Mouse (Mus musculus): ENCODE results near the gene Ptpn1. TPM values are rescaled to one million over a fixed set of nuclear protein-coding genes. Genes with fewer than 3 reads are reported as not detected.

Gene Ptpn1
- polyA plus RNA-seq, 1 experiment from 2014 or later: 45.1 TPM

- Histone ChIP-seq H3K9me3 (replicated peaks) (no peaks in the 10 kb centered on the region), H3K4me2 (no peak overlapping the region), H3K4me3 (no peak overlapping the region), H3K4me1 (replicated peaks) (peaks cover 21% of the 10 kb centered on the region), H3K9ac (no peak overlapping the region), H3K36me3 (no peaks in the 10 kb centered on the region), H3K27me3 (no peaks in the 10 kb centered on the region; the same call in 1 of the 2 replicates), H3K27ac (no peak overlapping the region)
- ATAC-seq (replicated peaks; ENCODE audit: insufficient number of reproducible peaks, insufficient read depth, low FRiP score, low read depth): no peak
- 40% methylated on average over 3 of the region's 3 CpGs for WGBS
Observed at GRCm38 (mm10) chr2:167997562-167997961, 65.7 kb downstream of the Ptpn1 start.

GRCm38 (mm10) chr2:167999145-167999743, 67.4 kb downstream of the Ptpn1 start:
- no peaks in the 10 kb centered on the region for H3K9me3 ChIP-seq (replicated peaks)
- ATAC-seq (replicated peaks; ENCODE audit: insufficient number of reproducible peaks, insufficient read depth, low FRiP score, low read depth): no peak
- no peak overlapping the region for H3K4me2 ChIP-seq
- H3K36me3 ChIP-seq: no peaks in the 10 kb centered on the region
- 65% methylated on average over 3 of the region's 3 CpGs for WGBS
- no peaks in the 10 kb centered on the region; the same call in 1 of the 2 replicates for H3K27me3 ChIP-seq
- H3K27ac ChIP-seq: no peak overlapping the region
- H3K4me1 ChIP-seq (replicated peaks): peaks cover 21% of the 10 kb centered on the region
- H3K4me3 ChIP-seq: no peak overlapping the region
- H3K9ac ChIP-seq: no peak overlapping the region

GRCm38 (mm10) chr2:168002188-168002587, 70.3 kb downstream of the Ptpn1 start:
- Histone ChIP-seq H3K9me3 (replicated peaks) (no peaks in the 10 kb centered on the region), H3K36me3 (no peaks in the 10 kb centered on the region), H3K4me1 (replicated peaks) (peaks cover 19% of the 10 kb centered on the region), H3K27me3 (no peaks in the 10 kb centered on the region), H3K4me2 (no peak overlapping the region), H3K9ac (no peak overlapping the region), H3K27ac (no peak overlapping the region), H3K4me3 (no peak overlapping the region)
- 63% methylated on average over 4 of the region's 4 CpGs for WGBS
- ATAC-seq (replicated peaks; ENCODE audit: insufficient number of reproducible peaks, insufficient read depth, low FRiP score, low read depth): no peak

GRCm38 (mm10) chr2:168002884-168003283, 71.0 kb downstream of the Ptpn1 start:
- WGBS: 57% methylated on average over 2 of the region's 2 CpGs
- no peaks in the 10 kb centered on the region for H3K27me3 ChIP-seq
- no peaks in the 10 kb centered on the region for H3K9me3 ChIP-seq (replicated peaks)
- no peak overlapping the region for H3K4me2 ChIP-seq
- H3K4me1 ChIP-seq (replicated peaks): peaks cover 12% of the 10 kb centered on the region
- no peak overlapping the region for H3K4me3 ChIP-seq
- H3K9ac ChIP-seq: no peak overlapping the region
- no peak overlapping the region for H3K27ac ChIP-seq
- ATAC-seq (replicated peaks; ENCODE audit: insufficient number of reproducible peaks, insufficient read depth, low FRiP score, low read depth): no peak
- H3K36me3 ChIP-seq: no peaks in the 10 kb centered on the region

- Histone ChIP-seq H3K27ac (no peak overlapping the region), H3K27me3 (no peaks in the 10 kb centered on the region), H3K36me3 (no peaks in the 10 kb centered on the region), H3K4me3 (no peak overlapping the region), H3K9ac (no peak overlapping the region), H3K4me2 (no peak overlapping the region), H3K9me3 (replicated peaks) (no peaks in the 10 kb centered on the region), H3K4me1 (replicated peaks) (peaks cover 10% of the 10 kb centered on the region)
- no peak for ATAC-seq (replicated peaks; ENCODE audit: insufficient number of reproducible peaks, insufficient read depth, low FRiP score, low read depth)
- 47% methylated on average over 11 of the region's 12 CpGs for WGBS
Observed at GRCm38 (mm10) chr2:168003431-168003830, 71.6 kb downstream of the Ptpn1 start.

- no peak for ATAC-seq (replicated peaks; ENCODE audit: insufficient number of reproducible peaks, insufficient read depth, low FRiP score, low read depth)
- Histone ChIP-seq H3K9me3 (replicated peaks) (no peaks in the 10 kb centered on the region), H3K27me3 (no peaks in the 10 kb centered on the region), H3K36me3 (no peaks in the 10 kb centered on the region), H3K4me1 (replicated peaks) (peaks cover 10% of the 10 kb centered on the region), H3K27ac (no peak overlapping the region), H3K4me2 (no peak overlapping the region), H3K9ac (no peak overlapping the region), H3K4me3 (no peak overlapping the region)
- 58% methylated on average over 2 of the region's 2 CpGs for WGBS
Observed at GRCm38 (mm10) chr2:168004369-168004768, 72.5 kb downstream of the Ptpn1 start.

GRCm38 (mm10) chr2:168005005-168005404, 73.1 kb downstream of the Ptpn1 start:
- no peak overlapping the region for H3K27ac ChIP-seq
- peaks cover 14% of the 10 kb centered on the region for H3K4me1 ChIP-seq (replicated peaks)
- no peaks in the 10 kb centered on the region for H3K36me3 ChIP-seq
- no peak overlapping the region for H3K4me2 ChIP-seq
- H3K9me3 ChIP-seq (replicated peaks): no peaks in the 10 kb centered on the region
- no peak overlapping the region for H3K9ac ChIP-seq
- ATAC-seq (replicated peaks; ENCODE audit: insufficient number of reproducible peaks, insufficient read depth, low FRiP score, low read depth): no peak
- no peak overlapping the region for H3K4me3 ChIP-seq
- WGBS: 89% methylated on average over 3 of the region's 3 CpGs
- H3K27me3 ChIP-seq: no peaks in the 10 kb centered on the region

- Histone ChIP-seq H3K4me2 (no peak overlapping the region), H3K9me3 (replicated peaks) (no peaks in the 10 kb centered on the region), H3K27ac (no peak overlapping the region), H3K27me3 (no peaks in the 10 kb centered on the region), H3K4me3 (no peak overlapping the region), H3K4me1 (replicated peaks) (peaks cover 20% of the 10 kb centered on the region), H3K36me3 (no peaks in the 10 kb centered on the region), H3K9ac (no peak overlapping the region)
- no peak for ATAC-seq (replicated peaks; ENCODE audit: insufficient number of reproducible peaks, insufficient read depth, low FRiP score, low read depth)
- WGBS: 28% methylated on average over 3 of the region's 3 CpGs
Observed at GRCm38 (mm10) chr2:168005616-168006015, 73.8 kb downstream of the Ptpn1 start.

GRCm38 (mm10) chr2:168006489-168006888, 74.6 kb downstream of the Ptpn1 start:
- no peak overlapping the region for H3K9ac ChIP-seq
- H3K36me3 ChIP-seq: no peaks in the 10 kb centered on the region
- no peak overlapping the region for H3K4me2 ChIP-seq
- H3K27ac ChIP-seq: no peak overlapping the region
- H3K4me3 ChIP-seq: no peak overlapping the region
- no peaks in the 10 kb centered on the region for H3K27me3 ChIP-seq
- ATAC-seq (replicated peaks; ENCODE audit: insufficient number of reproducible peaks, insufficient read depth, low FRiP score, low read depth): no peak
- H3K9me3 ChIP-seq (replicated peaks): no peaks in the 10 kb centered on the region
- peaks cover 26% of the 10 kb centered on the region for H3K4me1 ChIP-seq (replicated peaks)
- 72% methylated on average over 6 of the region's 6 CpGs for WGBS

GRCm38 (mm10) chr2:168008132-168008531, 76.3 kb downstream of the Ptpn1 start:
- WGBS: 73% methylated on average over 3 of the region's 3 CpGs
- Histone ChIP-seq H3K27ac (no peak overlapping the region), H3K4me3 (no peak overlapping the region), H3K4me1 (replicated peaks) (peaks cover 26% of the 10 kb centered on the region), H3K27me3 (no peaks in the 10 kb centered on the region), H3K9ac (no peak overlapping the region), H3K9me3 (replicated peaks) (no peaks in the 10 kb centered on the region), H3K4me2 (no peak overlapping the region), H3K36me3 (no peaks in the 10 kb centered on the region)
- ATAC-seq (replicated peaks; ENCODE audit: insufficient number of reproducible peaks, insufficient read depth, low FRiP score, low read depth): no peak

- Histone ChIP-seq H3K4me2 (no peak within 1 kb of the TSS), H3K4me1 (replicated peaks) (peaks cover 26% of the 10 kb centered on the region), H3K9ac (no peak within 1 kb of the TSS), H3K27ac (no peak within 1 kb of the TSS), H3K4me3 (no peak within 1 kb of the TSS), H3K36me3 (no peaks in the 10 kb centered on the region), H3K9me3 (replicated peaks) (no peaks in the 10 kb centered on the region), H3K27me3 (no peaks in the 10 kb centered on the region)
- ATAC-seq (replicated peaks; ENCODE audit: insufficient number of reproducible peaks, insufficient read depth, low FRiP score, low read depth): peak; percentile 48
- 35% methylated on average over 9 of the region's 9 CpGs for WGBS
Observed at GRCm38 (mm10) chr2:168009936-168010668, 78.2 kb downstream of the Ptpn1 start, which contains the start of gene Ripor3. Gene Ripor3 (minus strand): TSS chr2:168010618.

- H3K9ac ChIP-seq: no peak overlapping the region
- no peak overlapping the region for H3K27ac ChIP-seq
- no peaks in the 10 kb centered on the region for H3K9me3 ChIP-seq (replicated peaks)
- no peaks in the 10 kb centered on the region for H3K36me3 ChIP-seq
- H3K27me3 ChIP-seq: no peaks in the 10 kb centered on the region
- H3K4me2 ChIP-seq: no peak overlapping the region
- ATAC-seq (replicated peaks; ENCODE audit: insufficient number of reproducible peaks, insufficient read depth, low FRiP score, low read depth): no peak
- WGBS: 43% methylated on average over 11 of the region's 11 CpGs
- peaks cover 22% of the 10 kb centered on the region for H3K4me1 ChIP-seq (replicated peaks)
- no peak overlapping the region for H3K4me3 ChIP-seq
Observed at GRCm38 (mm10) chr2:168010893-168011292, 79.0 kb downstream of the Ptpn1 start.
